Mouse (Mus musculus) MEL (cell line): ENCODE results near the gene Mfn1. TPM values are rescaled to one million over a fixed set of nuclear protein-coding genes. Genes with fewer than 3 reads are reported as not detected.
A peak's percentile ranks its signal among the peaks of the same experiment; 100 is the strongest.

ENCODE experiments used
- DNase-seq: peaks from one replicate; pipeline ENCODE4 v3.0.0; 2011; ENCODE audit warnings: low read depth, low spot score
- H3K27ac ChIP-seq: 2 replicates; pipeline ENCODE4 v1.5.1; 2012; ENCODE audit warnings: low read depth, mild to moderate bottlenecking, control low read depth, low read length, moderate library complexity; ENCODE audit not compliant: control insufficient read depth
- H3K27me3 ChIP-seq, 2 experiments: fragments of 150-350 bp in 1 of 2; sonication (generic) in 1 of 2; 2 replicates each; pipeline ENCODE4 v1.6.1; 2012; ENCODE audit warnings: low read length in 2 of 2, mild to moderate bottlenecking in 2 of 2, improper control_type of control experiment in 1 of 2, moderate library complexity in 1 of 2; ENCODE audit not compliant: insufficient read depth in 2 of 2, control insufficient read depth in 1 of 2
- H3K36me3 ChIP-seq, 2 experiments: 2 replicates each; pipeline ENCODE4 v1.6.1; 2012 to 2014; ENCODE audit warnings: low read length in 2 of 2, improper control_type of control experiment in 1 of 2, inconsistent platforms in 1 of 2, mild to moderate bottlenecking in 1 of 2; ENCODE audit not compliant: insufficient read depth in 2 of 2, control insufficient read depth in 1 of 2
- H3K4me1 ChIP-seq, 2 experiments: fragments of 150-350 bp in 1 of 2; sonication (generic) in 1 of 2; 2 replicates each; pipeline ENCODE4 v1.6.1; 2012; ENCODE audit warnings: low read length in 2 of 2, improper control_type of control experiment in 1 of 2, mild to moderate bottlenecking in 1 of 2; ENCODE audit not compliant: insufficient read depth in 2 of 2, control insufficient read depth in 1 of 2
- H3K4me3 ChIP-seq, 2 experiments: fragments of 150-350 bp in 1 of 2; sonication (generic) in 1 of 2; 2 replicates each; pipeline ENCODE4 v1.5.1; 2012; ENCODE audit warnings: low read depth in 2 of 2, low read length in 2 of 2, mild to moderate bottlenecking in 2 of 2, moderate library complexity in 2 of 2, control low read depth in 1 of 2, improper control_type of control experiment in 1 of 2; ENCODE audit not compliant: control insufficient read depth in 1 of 2, insufficient read depth in 1 of 2
- H3K79me2 ChIP-seq: 2 replicates; pipeline ENCODE4 v1.6.1; 2012; ENCODE audit warnings: mild to moderate bottlenecking, low read length, moderate library complexity; ENCODE audit not compliant: control insufficient read depth, poor library complexity, insufficient read depth
- H3K9ac ChIP-seq: 2 replicates; pipeline ENCODE4 v1.6.1; 2012; ENCODE audit warnings: low read depth, mild to moderate bottlenecking, control low read depth, low read length, moderate library complexity; ENCODE audit not compliant: control insufficient read depth, poor library complexity, severe bottlenecking
- H3K9me3 ChIP-seq: fragments of 150-350 bp; sonication (generic); replicated peaks from 2 replicates; pipeline ENCODE4 v1.6.1; 2012; ENCODE audit warnings: mild to moderate bottlenecking, low read length, improper control_type of control experiment, moderate library complexity; ENCODE audit not compliant: insufficient read depth
- BHLHE40 ChIP-seq: IDR thresholded peaks from 2 replicates; pipeline ENCODE4 v1.6.1; 2012; ENCODE audit warnings: low read depth, mild to moderate bottlenecking, inconsistent platforms, low read length, improper control_type of control experiment, borderline replicate concordance
- CHD1 ChIP-seq: IDR thresholded peaks from 2 replicates; pipeline ENCODE4 v1.6.1; 2012; ENCODE audit warnings: low read depth, mild to moderate bottlenecking, inconsistent platforms, low read length, improper control_type of control experiment
- CHD2 ChIP-seq: IDR thresholded peaks from 2 replicates; pipeline ENCODE4 v1.6.1; 2011; ENCODE audit warnings: low read length, improper control_type of control experiment
- CTCF ChIP-seq, 3 experiments: IDR thresholded peaks in 2 of 3; conservative IDR thresholded peaks in 1 of 3; 2 replicates each; pipeline ENCODE4 v1.5.1; 2011 to 2012; ENCODE audit warnings: low read length in 3 of 3, low read depth in 2 of 3, mild to moderate bottlenecking in 2 of 3, improper control_type of control experiment in 1 of 3, inconsistent platforms in 1 of 3, mixed read lengths in 1 of 3, moderate library complexity in 1 of 3; ENCODE audit not compliant: control insufficient read depth in 1 of 3, insufficient read depth in 1 of 3, poor library complexity in 1 of 3, severe bottlenecking in 1 of 3
- E2F4 ChIP-seq: IDR thresholded peaks from 2 replicates; pipeline ENCODE4 v1.6.1; 2011; ENCODE audit warnings: low read depth, low read length, improper control_type of control experiment, borderline replicate concordance
- ELF1 ChIP-seq: IDR thresholded peaks from 2 replicates; pipeline ENCODE4 v1.6.1; 2014; ENCODE audit warnings: low read depth, mild to moderate bottlenecking, inconsistent platforms, low read length, improper control_type of control experiment, moderate library complexity
- EP300 ChIP-seq, 2 experiments: IDR thresholded peaks; 2 replicates each; pipeline ENCODE4 v1.6.1; 2011; ENCODE audit warnings: improper control_type of control experiment in 2 of 2, low read length in 2 of 2, low read depth in 1 of 2, mild to moderate bottlenecking in 1 of 2
- ETS1 ChIP-seq: IDR thresholded peaks from 2 replicates; pipeline ENCODE4 v1.6.1; 2012; ENCODE audit warnings: low read depth, mild to moderate bottlenecking, inconsistent platforms, low read length, improper control_type of control experiment, moderate library complexity
- GABPA ChIP-seq: IDR thresholded peaks from 2 replicates; pipeline ENCODE4 v1.6.1; 2012; ENCODE audit warnings: low read depth, mild to moderate bottlenecking, inconsistent platforms, low read length, improper control_type of control experiment, moderate library complexity
- GATA1 ChIP-seq: IDR thresholded peaks from 2 replicates; pipeline ENCODE4 v1.6.1; 2011; ENCODE audit warnings: low read depth, low read length, improper control_type of control experiment
- HCFC1 ChIP-seq: IDR thresholded peaks from 2 replicates; pipeline ENCODE4 v1.6.1; 2012; ENCODE audit warnings: low read depth, mild to moderate bottlenecking, inconsistent platforms, low read length, improper control_type of control experiment, moderate library complexity
- JUND ChIP-seq: IDR thresholded peaks from 2 replicates; pipeline ENCODE4 v1.6.1; 2011; ENCODE audit warnings: low read depth, mild to moderate bottlenecking, improper control_type of control experiment, low read length
- KAT2A ChIP-seq: conservative IDR thresholded peaks from 2 replicates; pipeline ENCODE4 v1.6.1; 2012; ENCODE audit warnings: low read depth, low read length, improper control_type of control experiment, inconsistent platforms
- MAFK ChIP-seq: IDR thresholded peaks from 2 replicates; pipeline ENCODE4 v1.6.1; 2011; ENCODE audit warnings: low read depth, mild to moderate bottlenecking, low read length, improper control_type of control experiment, borderline replicate concordance
- MAX ChIP-seq: IDR thresholded peaks from 2 replicates; pipeline ENCODE4 v1.6.1; 2011; ENCODE audit warnings: low read length, improper control_type of control experiment
- MAZ ChIP-seq: IDR thresholded peaks from 2 replicates; pipeline ENCODE4 v1.6.1; 2012; ENCODE audit warnings: low read depth, mild to moderate bottlenecking, inconsistent platforms, low read length, improper control_type of control experiment
- MEF2A ChIP-seq: IDR thresholded peaks from 2 replicates; pipeline ENCODE4 v1.6.1; 2014; ENCODE audit warnings: low read depth, mild to moderate bottlenecking, inconsistent platforms, low read length, improper control_type of control experiment; ENCODE audit not compliant: poor library complexity, insufficient replicate concordance, severe bottlenecking; ENCODE audit errors: extremely low read depth
- MXI1 ChIP-seq: IDR thresholded peaks from 2 replicates; pipeline ENCODE4 v1.6.1; 2011; ENCODE audit warnings: mild to moderate bottlenecking, low read depth, low read length, improper control_type of control experiment
- MYB ChIP-seq: IDR thresholded peaks from 2 replicates; pipeline ENCODE4 v1.6.1; 2011; ENCODE audit warnings: mild to moderate bottlenecking, low read depth, low read length, improper control_type of control experiment
- NELFE ChIP-seq: IDR thresholded peaks from 2 replicates; pipeline ENCODE4 v1.6.1; 2011; ENCODE audit warnings: low read depth, low read length, improper control_type of control experiment
- NRF1 ChIP-seq: IDR thresholded peaks from 2 replicates; pipeline ENCODE4 v1.6.1; 2014; ENCODE audit warnings: low read depth, mild to moderate bottlenecking, inconsistent platforms, low read length, improper control_type of control experiment, moderate library complexity; ENCODE audit not compliant: poor library complexity, insufficient read depth, severe bottlenecking
- POLR2A ChIP-seq, 2 experiments: IDR thresholded peaks; 2 replicates each; pipeline ENCODE4 v1.6.1; 2011 to 2012; ENCODE audit warnings: low read length in 2 of 2, mild to moderate bottlenecking in 2 of 2, control low read depth in 1 of 2, improper control_type of control experiment in 1 of 2, low read depth in 1 of 2, moderate library complexity in 1 of 2; ENCODE audit not compliant: control insufficient read depth in 1 of 2, insufficient read depth in 1 of 2, poor library complexity in 1 of 2
- POLR2AphosphoS2 ChIP-seq: IDR thresholded peaks from 2 replicates; pipeline ENCODE4 v1.6.1; 2011; ENCODE audit warnings: low read length, improper control_type of control experiment
- POLR2AphosphoS5 ChIP-seq: IDR thresholded peaks from 2 replicates; pipeline ENCODE4 v1.6.1; 2012; ENCODE audit warnings: low read depth, borderline replicate concordance, mild to moderate bottlenecking, inconsistent platforms, low read length, moderate library complexity, mixed read lengths
- RAD21 ChIP-seq: IDR thresholded peaks from 2 replicates; pipeline ENCODE4 v1.6.1; 2011; ENCODE audit warnings: mild to moderate bottlenecking, low read depth, low read length, improper control_type of control experiment
- RCOR1 ChIP-seq: IDR thresholded peaks from 2 replicates; pipeline ENCODE4 v1.6.1; 2012; ENCODE audit warnings: low read depth, mild to moderate bottlenecking, inconsistent platforms, low read length, improper control_type of control experiment
- SIN3A ChIP-seq: IDR thresholded peaks from 2 replicates; pipeline ENCODE4 v1.6.1; 2012; ENCODE audit warnings: low read length, improper control_type of control experiment, inconsistent platforms
- SMC3 ChIP-seq: IDR thresholded peaks from 2 replicates; pipeline ENCODE4 v1.6.1; 2011; ENCODE audit warnings: low read depth, low read length, improper control_type of control experiment
- TAL1 ChIP-seq: IDR thresholded peaks from 2 replicates; pipeline ENCODE4 v1.6.1; 2012; ENCODE audit warnings: mild to moderate bottlenecking, inconsistent platforms, low read length, moderate library complexity, mixed read lengths
- TBP ChIP-seq: IDR thresholded peaks from 2 replicates; pipeline ENCODE4 v1.8.0; 2011; ENCODE audit warnings: low read depth, low read length, improper control_type of control experiment
- TCF12 ChIP-seq: IDR thresholded peaks from 2 replicates; pipeline ENCODE4 v1.6.1; 2014; ENCODE audit warnings: low read depth, mild to moderate bottlenecking, inconsistent platforms, low read length, improper control_type of control experiment, moderate library complexity
- UBTF ChIP-seq: IDR thresholded peaks from 2 replicates; pipeline ENCODE4 v1.6.1; 2012; ENCODE audit warnings: low read depth, mild to moderate bottlenecking, inconsistent platforms, low read length, improper control_type of control experiment, moderate library complexity, borderline replicate concordance; ENCODE audit not compliant: insufficient read depth
- USF1 ChIP-seq: IDR thresholded peaks from 2 replicates; pipeline ENCODE4 v1.6.1; 2014; ENCODE audit warnings: low read depth, mild to moderate bottlenecking, inconsistent platforms, low read length, improper control_type of control experiment, moderate library complexity
- USF2 ChIP-seq, 2 experiments: IDR thresholded peaks; 2 replicates each; pipeline ENCODE4 v1.6.1; 2011 to 2012; ENCODE audit warnings: improper control_type of control experiment in 2 of 2, low read length in 2 of 2, borderline replicate concordance in 1 of 2, inconsistent platforms in 1 of 2, low read depth in 1 of 2, mild to moderate bottlenecking in 1 of 2; ENCODE audit not compliant: insufficient read depth in 1 of 2
- ZC3H11A ChIP-seq: IDR thresholded peaks from 2 replicates; pipeline ENCODE4 v1.6.1; 2012; ENCODE audit warnings: low read depth, mild to moderate bottlenecking, inconsistent platforms, low read length, improper control_type of control experiment
- ZKSCAN1 ChIP-seq: IDR thresholded peaks from 2 replicates; pipeline ENCODE4 v1.6.1; 2012; ENCODE audit warnings: low read depth, mild to moderate bottlenecking, inconsistent platforms, low read length, improper control_type of control experiment, moderate library complexity
- ZMIZ1 ChIP-seq: IDR thresholded peaks from 2 replicates; pipeline ENCODE4 v1.6.1; 2012; ENCODE audit warnings: low read depth, mild to moderate bottlenecking, inconsistent platforms, low read length, improper control_type of control experiment, moderate library complexity
- ZNF384 ChIP-seq: IDR thresholded peaks from 2 replicates; pipeline ENCODE4 v1.6.1; 2012; ENCODE audit warnings: low read depth, mild to moderate bottlenecking, inconsistent platforms, low read length, improper control_type of control experiment
- polyA plus RNA-seq, 2 experiments: library from polyadenylated mRNA; stranded (reverse) in 1 of 2; unstranded in 1 of 2; fragments of >175 nt in 1 of 2; fragments of >200 nt in 1 of 2; gene quantifications; 2 replicates each; pipeline versions ENCODE4 v1.2.1 to v1.2.4; 2012; ENCODE audit warnings: low replicate concordance in 2 of 2, low read depth in 1 of 2; ENCODE audit not compliant: insufficient read length in 2 of 2, insufficient read depth in 1 of 2, missing spikeins in 1 of 2
- total RNA-seq: library from RNA; depleted of rRNA; stranded (reverse); fragments of 300-350 nt; gene quantifications from 2 replicates; pipeline ENCODE4 v1.2.3, GENCODE M21; 2012

Gene Mfn1
- total and polyA plus RNA-seq, 3 experiments: 25.5 to 29.4 TPM; not detected in 1

- H3K27ac ChIP-seq: peak overlapping the region; percentile 81
- H3K9me3 ChIP-seq: no peaks in the 10 kb centered on the region
- peaks cover 14 to 18% of the 10 kb centered on the region in 2 experiments for H3K4me1 ChIP-seq
- peaks cover 3 to 20% of the 10 kb centered on the region in 2 experiments; a peak in 3 of 4 replicates for H3K36me3 ChIP-seq
- no peaks in the 10 kb centered on the region for H3K27me3 ChIP-seq
- peaks cover 23% of the 10 kb centered on the region for H3K79me2 ChIP-seq
- H3K4me3 ChIP-seq: peak overlapping the region; percentile 53 to 83
- DNase-seq: peak; percentile 76
- peak overlapping the region; percentile 91 for H3K9ac ChIP-seq
- no peak for TF ChIP-seq ZKSCAN1
- no peak for TF ChIP-seq ETS1
- no peak for TF ChIP-seq TAL1
- no peak for TF ChIP-seq EP300 (IDR thresholded peaks at IDR 0.05; ENCODE audit: low read depth in 1 of 2, low read length in 2 of 2)
- TF ChIP-seq POLR2AphosphoS5: no peak
- TF ChIP-seq GABPA: no peak
- no peak for TF ChIP-seq CTCF (IDR thresholded peaks at IDR 0.05 in 2 of 3, conservative IDR thresholded peaks at IDR 0.05 in 1 of 3; ENCODE audit: control insufficient read depth in 1 of 3, insufficient read depth in 1 of 3, low read depth in 2 of 3, low read length in 3 of 3, poor library complexity in 1 of 3, severe bottlenecking in 1 of 3)
- no peak for TF ChIP-seq POLR2A (IDR thresholded peaks at IDR 0.05; ENCODE audit: control insufficient read depth in 1 of 2, insufficient read depth in 1 of 2, low read depth in 1 of 2, low read length in 2 of 2, poor library complexity in 1 of 2)
- no peak for TF ChIP-seq JUND
- TF ChIP-seq ZC3H11A: no peak
- no peak for TF ChIP-seq MYB
- no peak for TF ChIP-seq ZNF384
- TF ChIP-seq SIN3A: peak; percentile 4; the same call in 1 of the 2 replicates
- TF ChIP-seq E2F4: 0 out of 2 replicates have a peak, but pooled peaks have one; percentile 62
- TF ChIP-seq ZMIZ1: no peak
- no peak for TF ChIP-seq HCFC1
- no peak for TF ChIP-seq POLR2AphosphoS2
- no peak for TF ChIP-seq CHD2
- TF ChIP-seq NELFE: no peak
- TF ChIP-seq GATA1: no peak
- no peak for TF ChIP-seq ELF1
- TF ChIP-seq USF2 (IDR thresholded peaks at IDR 0.05; ENCODE audit: borderline replicate concordance in 1 of 2, insufficient read depth in 1 of 2, low read depth in 1 of 2, low read length in 2 of 2): no peak
- no peak for TF ChIP-seq MAFK
- TF ChIP-seq TCF12: no peak; the same call in 1 of the 2 replicates
- no peak for TF ChIP-seq KAT2A
- 0 out of 2 replicates have a peak, but pooled peaks have one; percentile 2 for TF ChIP-seq SMC3
- TF ChIP-seq NRF1: peak; percentile 61
- no peak; the same call in 1 of the 2 replicates for TF ChIP-seq TBP
- 0 out of 2 replicates have a peak, but pooled peaks have one; percentile 3 for TF ChIP-seq BHLHE40
- TF ChIP-seq RCOR1: no peak
- TF ChIP-seq MEF2A: no peak
- no peak for TF ChIP-seq MAZ
- no peak for TF ChIP-seq USF1
- no peak for TF ChIP-seq UBTF
- no peak for TF ChIP-seq RAD21
- TF ChIP-seq CHD1: no peak
- TF ChIP-seq MXI1: peak; percentile 5; the same call in 1 of the 2 replicates
- no peak; the same call in 1 of the 2 replicates for TF ChIP-seq MAX
Measured at GRCm38 (mm10) chr3:32511191-32511550, 18.1 kb upstream of the Mfn1 start.
